1 mouse cellular context compared by ENCODE assay signal in the genomic region with DNA sequence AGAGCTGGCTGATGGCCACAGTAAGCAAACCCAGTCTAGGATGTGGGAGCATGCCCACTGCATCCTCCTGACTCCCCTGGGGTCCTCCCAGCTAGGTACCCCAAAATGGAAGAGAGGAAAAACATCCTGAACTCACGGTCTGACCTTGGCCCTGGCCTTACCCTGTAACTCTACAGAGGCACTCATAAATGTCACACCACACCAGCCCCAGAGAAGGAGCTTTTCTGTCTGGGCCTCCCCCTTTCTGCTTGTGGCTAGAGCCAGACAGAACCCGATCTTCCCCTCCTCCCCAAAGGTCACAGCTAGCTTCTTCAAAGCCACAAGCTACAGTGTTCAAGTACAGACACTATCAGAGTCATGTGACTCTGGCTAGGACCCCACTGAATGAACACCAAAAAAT.
TF ChIP-seq lines count a peak whose summit lies in the region.

No protein-coding gene starts in this region.

TF ChIP-seq in CH12.LX, 34 proteins besides CTCF, POLR2A, EP300 and RAD21:
- TF ChIP-seq CHD1 (IDR thresholded peaks at IDR 0.05; ENCODE audit: low read depth, low read length) (no peak), ETS1 (conservative IDR thresholded peaks at IDR 0.05; ENCODE audit: low read depth, low read length) (peak; percentile 39; the same call in 1 of the 2 replicates), PAX5 (IDR thresholded peaks at IDR 0.05; ENCODE audit: low read length) (no peak), SMC3 (IDR thresholded peaks at IDR 0.05; ENCODE audit: low read depth, low read length) (no peak), BHLHE40 (IDR thresholded peaks at IDR 0.05; ENCODE audit: low read depth, low read length) (peak; percentile 48; the same call in 1 of the 2 replicates), USF2 (conservative IDR thresholded peaks at IDR 0.05; ENCODE audit: low read depth, low read length) (0 out of 2 replicates have a peak, but pooled peaks have one; percentile 7), USF1 (IDR thresholded peaks at IDR 0.05; ENCODE audit: low read depth, low read length) (peak; percentile 30)
